Mouse (Mus musculus) cerebellum, postnatal 25 days (tissue): ENCODE results near the gene Cops4.

ENCODE experiments used
- DNase-seq, 2 experiments: peaks; one replicate each; pipeline ENCODE4 v3.0.0; 2021; ENCODE audit warnings: mixed read lengths in 2 of 2

Gene Cops4

GRCm38 (mm10) chr5:100546294-100547080, 28.4 kb downstream of the Cops4 start:
- DNase-seq = no peak

GRCm38 (mm10) chr5:100548236-100548635, 30.1 kb downstream of the Cops4 start:
- no peak for DNase-seq

- DNase-seq = no peak
Measured at GRCm38 (mm10) chr5:100549311-100549710, 31.2 kb downstream of the Cops4 start.

- no peak for DNase-seq
Measured at GRCm38 (mm10) chr5:100550151-100550550, 32.0 kb downstream of the Cops4 start.

- no peak for DNase-seq
Measured at GRCm38 (mm10) chr5:100551952-100552351, 33.8 kb downstream of the Cops4 start.

GRCm38 (mm10) chr5:100553426-100553825, 35.3 kb downstream of the Cops4 start:
- DNase-seq = no peak

GRCm38 (mm10) chr5:100557019-100557418, 38.9 kb downstream of the Cops4 start:
- no peak for DNase-seq

DNA sequence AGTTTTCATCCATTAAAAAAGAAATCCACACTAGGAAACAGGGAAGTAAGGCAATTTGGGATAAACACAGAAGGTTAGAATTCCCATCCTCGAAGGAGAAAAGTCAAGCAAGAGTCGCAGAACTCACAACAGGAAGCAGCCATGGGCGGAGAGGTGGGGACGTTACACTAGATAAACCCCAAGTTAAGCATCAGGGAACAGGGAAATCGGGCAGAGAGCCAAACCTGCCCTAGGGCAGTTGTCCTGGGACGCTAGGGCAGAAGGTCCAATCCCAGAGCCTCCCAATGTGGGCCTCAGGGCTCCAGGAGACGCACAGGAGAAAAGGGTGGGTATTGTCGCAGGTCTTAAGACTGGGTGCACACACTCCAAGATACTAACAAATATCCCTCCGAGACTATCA, 39.4 kb downstream of the Cops4 start:
- no peak for DNase-seq

- DNase-seq = no peak
Measured at GRCm38 (mm10) chr5:100558783-100559182, 40.7 kb downstream of the Cops4 start.

- DNase-seq = no peak
Measured at GRCm38 (mm10) chr5:100559357-100559756, 41.2 kb downstream of the Cops4 start.

DNA sequence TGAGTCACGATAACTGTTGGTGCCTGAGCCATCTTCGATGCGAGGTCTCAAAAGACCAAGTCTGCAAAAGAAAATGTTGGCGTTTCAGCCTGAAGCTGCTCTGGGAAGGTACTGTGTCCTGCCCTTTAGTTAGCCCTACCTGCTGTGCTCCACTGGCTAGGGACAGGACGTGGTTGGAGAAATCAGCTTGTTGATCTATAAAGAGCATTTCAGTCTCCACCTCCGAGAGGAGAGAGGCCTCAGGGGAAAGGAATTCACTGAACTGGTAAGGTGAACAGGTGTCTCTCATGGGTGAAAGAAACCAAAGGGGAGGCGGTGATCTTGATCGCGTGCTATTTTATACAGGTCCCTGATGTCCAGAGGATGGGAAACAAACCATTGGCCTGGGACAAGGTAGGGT, 44.6 kb downstream of the Cops4 start:
- no peak for DNase-seq

DNA sequence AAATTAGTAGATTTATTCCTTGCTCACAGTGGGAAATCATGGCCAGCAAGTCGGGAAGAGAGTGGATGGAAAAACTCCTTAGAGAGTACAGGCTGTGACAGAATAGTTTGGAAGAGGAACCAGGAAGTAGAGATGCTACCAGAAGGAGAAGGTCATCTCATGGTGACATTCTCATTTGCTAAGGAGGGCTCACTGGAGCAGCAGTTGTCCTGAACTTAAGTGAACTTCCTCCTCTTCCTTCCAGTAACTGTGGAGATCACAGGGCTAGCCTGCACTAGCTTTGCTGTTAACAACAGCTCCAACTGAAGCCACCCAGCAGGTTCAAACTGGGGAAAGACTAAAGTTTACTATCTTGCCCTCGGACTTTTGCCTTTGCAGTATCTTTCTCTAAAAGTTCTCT, 48.7 kb downstream of the Cops4 start:
- no peak for DNase-seq

- DNase-seq = no peak
Measured at GRCm38 (mm10) chr5:100567258-100568032, 49.3 kb downstream of the Cops4 start.

GRCm38 (mm10) chr5:100568177-100568576, 50.1 kb downstream of the Cops4 start:
- no peak for DNase-seq

DNA sequence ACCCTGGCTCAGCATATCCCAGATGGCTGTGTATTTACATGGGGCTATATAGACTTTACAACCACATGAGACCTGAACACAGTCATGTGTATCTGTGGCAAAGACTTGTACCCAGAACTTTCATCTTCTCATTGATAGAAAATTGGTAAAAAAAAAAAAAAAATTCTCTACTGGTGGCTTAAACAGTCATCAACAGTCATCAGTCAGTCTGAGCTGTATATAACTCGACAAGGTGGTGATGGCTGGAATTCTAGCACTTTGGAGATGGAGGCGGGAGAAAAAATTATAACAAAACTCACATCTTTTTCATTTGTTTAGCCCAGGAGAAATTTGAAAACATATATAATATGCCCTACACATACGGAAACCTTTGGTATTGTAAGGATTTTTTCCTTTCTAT, 50.7 kb downstream of the Cops4 start:
- no peak for DNase-seq

GRCm38 (mm10) chr5:100569250-100569934, 51.3 kb downstream of the Cops4 start:
- no peak for DNase-seq

GRCm38 (mm10) chr5:100569997-100570595, 52.0 kb downstream of the Cops4 start:
- no peak for DNase-seq

DNA sequence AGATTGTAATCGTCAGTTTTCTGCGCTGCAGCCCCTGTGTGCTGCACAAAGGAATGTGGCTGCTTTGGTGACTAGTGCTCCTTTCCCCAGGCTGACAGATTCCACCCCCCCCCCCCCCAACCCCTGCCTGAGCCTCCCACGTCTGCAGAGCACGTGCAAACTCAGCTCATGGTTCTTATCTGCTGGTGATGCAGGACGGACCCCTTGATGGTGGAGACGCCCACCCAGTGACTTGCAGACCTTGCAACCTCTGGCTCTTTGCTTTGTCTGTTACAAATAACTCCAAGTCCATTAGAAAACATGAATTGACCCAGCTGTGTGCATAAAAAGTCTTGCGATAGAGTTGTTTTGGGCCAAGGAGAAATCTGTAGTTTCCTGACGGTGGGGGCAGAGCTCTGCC, 52.6 kb downstream of the Cops4 start:
- DNase-seq = no peak

- no peak for DNase-seq
Measured at GRCm38 (mm10) chr5:100572069-100572468, 54.0 kb downstream of the Cops4 start, which contains the start of gene Plac8. Gene Plac8 (minus strand): TSS chr5:100572245.

- no peak for DNase-seq
Measured at GRCm38 (mm10) chr5:100573256-100573655, 55.1 kb downstream of the Cops4 start.

DNA sequence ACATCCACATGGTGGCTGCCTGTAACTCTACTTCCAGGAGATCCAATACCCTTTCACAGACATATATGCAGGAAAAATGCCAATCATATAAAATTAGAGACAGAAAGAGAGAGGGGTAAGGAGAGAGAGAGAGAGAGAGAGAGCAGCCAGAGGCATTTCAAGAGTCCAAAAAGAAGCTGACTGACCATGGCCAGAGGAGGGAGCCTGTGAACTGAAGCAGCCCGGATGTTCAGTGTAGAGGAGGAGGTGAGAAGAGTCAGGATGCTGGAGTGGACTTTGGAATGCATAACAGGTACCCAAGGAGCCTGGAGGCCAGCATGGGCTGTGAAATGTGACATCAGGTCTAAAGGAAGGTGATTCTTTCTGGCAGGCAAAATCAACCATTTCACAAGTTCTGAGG, 56.7 kb downstream of the Cops4 start:
- no peak for DNase-seq

GRCm38 (mm10) chr5:100578863-100579411, 60.8 kb downstream of the Cops4 start:
- DNase-seq = no peak
